In genomic region chr11:60935975-60936373, GRCm38 (mm10) we compare ENCODE assay signal across 9 mouse cellular contexts. TPM values are rescaled to one million over a fixed set of nuclear protein-coding genes. Genes with fewer than 3 reads are reported as not detected.
DNase-seq lines count a peak whose midpoint lies in the region; ATAC-seq and TF ChIP-seq lines count a peak whose summit lies in the region.
"Had no signal": no experiment of that assay in that cellular context is flagged by ENCODE, and none has a peak within 500 bp of the region (broad histone marks: within the 10 kb centered on the region; RNA-seq: fewer than 3 reads in every experiment).

No protein-coding gene starts in this region.

- H3K4me3 ChIP-seq in heart, embryonic 11.5 days (ENCODE audit: low read depth, low read length) = peak overlapping the region; percentile 8; the same call in 1 of the 2 replicates
- H3K4me3 ChIP-seq in lung, embryonic 15.5 days = no peak overlapping the region
- peak overlapping the region; percentile 41 for H3K4me3 ChIP-seq in liver, embryonic 11.5 days (ENCODE audit: low read depth, low read length)
- no peak overlapping the region for H3K4me3 ChIP-seq in stomach, postnatal 0 days (ENCODE audit: low read depth, low read length)
- H3K4me3 ChIP-seq: embryonic facial prominence, embryonic 12.5 days had no signal

- no peak overlapping the region for H3K9ac ChIP-seq in heart, embryonic 11.5 days (ENCODE audit: low read depth, low read length)
- no peak overlapping the region for H3K9ac ChIP-seq in lung, embryonic 15.5 days
- peak overlapping the region; percentile 60 for H3K9ac ChIP-seq in liver, embryonic 11.5 days (ENCODE audit: low read depth, low read length)
- 0 out of 2 replicates have a peak overlapping the region, but pooled peaks have one; percentile 8 for H3K9ac ChIP-seq in stomach, postnatal 0 days (ENCODE audit: low read length)

- 70% methylated on average over 4 of the region's 4 CpGs for WGBS in heart, embryonic 11.5 days (ENCODE audit: insufficient replicate concordance)
- WGBS in lung, embryonic 15.5 days = 71% methylated on average over 4 of the region's 4 CpGs
- 49% methylated on average over 4 of the region's 4 CpGs for WGBS in liver, embryonic 11.5 days
- 56% methylated on average over 4 of the region's 4 CpGs for WGBS in stomach, postnatal 0 days

- no peak for TF ChIP-seq CTCF in stomach, postnatal 0 days (IDR thresholded peaks at IDR 0.05; ENCODE audit: low read depth)

- no peak for DNase-seq in heart, adult 9 months (ENCODE audit: low spot score in 2 of 2)
- no peak for DNase-seq in lung, adult 18-20 months
- DNase-seq in liver, embryonic 11.5 days (ENCODE audit: low spot score) = no peak
- no peak for DNase-seq in stomach, postnatal 0 days (ENCODE audit: low spot score)
- no peak for DNase-seq in layer of hippocampus, adult 8-10 months (ENCODE audit: low spot score in 2 of 2)
- no peak for DNase-seq in urinary bladder, postnatal 14 days (ENCODE audit: low spot score)

- no peaks in the 10 kb centered on the region for H3K36me3 ChIP-seq in heart, embryonic 11.5 days (ENCODE audit: control insufficient read depth, insufficient read depth, low read length)
- no peaks in the 10 kb centered on the region for H3K36me3 ChIP-seq in lung, embryonic 15.5 days
- H3K36me3 ChIP-seq in liver, embryonic 11.5 days (ENCODE audit: control insufficient read depth, insufficient read depth, low read length) = peaks cover 4% of the 10 kb centered on the region; the same call in 1 of the 2 replicates
- H3K36me3 ChIP-seq in stomach, postnatal 0 days (ENCODE audit: control insufficient read depth, insufficient read depth, low read length) = no peaks in the 10 kb centered on the region
- H3K36me3 ChIP-seq: embryonic facial prominence, embryonic 12.5 days had no signal

- peak overlapping the region; percentile 48; the same call in 1 of the 2 replicates for H3K4me2 ChIP-seq in heart, embryonic 11.5 days
- peak overlapping the region; percentile 10; the same call in 1 of the 2 replicates for H3K4me2 ChIP-seq in lung, embryonic 15.5 days
- H3K4me2 ChIP-seq in liver, embryonic 11.5 days = peak overlapping the region; percentile 74
- H3K4me2 ChIP-seq in stomach, postnatal 0 days (replicated peaks; ENCODE audit: low read depth) = 0 out of 2 replicates have a peak overlapping the region, but pooled peaks have one; percentile 5
- H3K4me2 ChIP-seq: embryonic facial prominence, embryonic 12.5 days had no signal

- peaks cover 68% of the 10 kb centered on the region for H3K4me1 ChIP-seq in heart, embryonic 11.5 days (ENCODE audit: control insufficient read depth, insufficient read depth, low read length)
- peaks cover 64% of the 10 kb centered on the region for H3K4me1 ChIP-seq in lung, embryonic 15.5 days
- H3K4me1 ChIP-seq in liver, embryonic 11.5 days (replicated peaks; ENCODE audit: control insufficient read depth, insufficient read depth, low read length) = peaks cover 65% of the 10 kb centered on the region
- peaks cover 12% of the 10 kb centered on the region for H3K4me1 ChIP-seq in stomach, postnatal 0 days (replicated peaks; ENCODE audit: control insufficient read depth, insufficient read depth)

- no peak overlapping the region for H3K27ac ChIP-seq in heart, embryonic 11.5 days (ENCODE audit: low read depth, low read length)
- H3K27ac ChIP-seq in lung, embryonic 15.5 days = no peak overlapping the region
- H3K27ac ChIP-seq in liver, embryonic 11.5 days (ENCODE audit: low read depth, low read length) = peak overlapping the region; percentile 90
- peak overlapping the region; percentile 82 for H3K27ac ChIP-seq in stomach, postnatal 0 days (replicated peaks)
- H3K27ac ChIP-seq: embryonic facial prominence, embryonic 12.5 days had no signal

- H3K27me3 ChIP-seq in heart, embryonic 11.5 days (ENCODE audit: control insufficient read depth, insufficient read depth, low read length) = no peaks in the 10 kb centered on the region
- H3K27me3 ChIP-seq in lung, embryonic 15.5 days = no peaks in the 10 kb centered on the region
- H3K27me3 ChIP-seq in liver, embryonic 11.5 days (replicated peaks; ENCODE audit: control insufficient read depth, insufficient read depth, low read length) = no peaks in the 10 kb centered on the region
- H3K27me3 ChIP-seq in stomach, postnatal 0 days (ENCODE audit: control insufficient read depth, insufficient read depth, low read length) = no peaks in the 10 kb centered on the region
- H3K27me3 ChIP-seq: embryonic facial prominence, embryonic 12.5 days had no signal

- TF ChIP-seq EP300 in stomach, postnatal 0 days (optimal IDR thresholded peaks at IDR 0.05) = no peak

- H3K9me3 ChIP-seq in heart, embryonic 11.5 days (replicated peaks; ENCODE audit: control insufficient read depth, low read length) = no peaks in the 10 kb centered on the region
- H3K9me3 ChIP-seq in lung, embryonic 15.5 days = no peaks in the 10 kb centered on the region
- no peaks in the 10 kb centered on the region for H3K9me3 ChIP-seq in liver, embryonic 11.5 days (ENCODE audit: control insufficient read depth, low read length)
- H3K9me3 ChIP-seq in stomach, postnatal 0 days (ENCODE audit: control insufficient read depth, low read length) = no peaks in the 10 kb centered on the region
- H3K9me3 ChIP-seq: embryonic facial prominence, embryonic 12.5 days had no signal

- no peak for ATAC-seq in heart, embryonic 11.5 days (replicated peaks; ENCODE audit: insufficient number of reproducible peaks, low FRiP score, low TSS enrichment)
- ATAC-seq in lung, embryonic 15.5 days (ENCODE audit: borderline replicate concordance, extremely low read depth, low FRiP score, low TSS enrichment) = no peak
- no peak for ATAC-seq in liver, embryonic 11.5 days (replicated peaks; ENCODE audit: low FRiP score)
- ATAC-seq in stomach, postnatal 0 days (ENCODE audit: low FRiP score, low TSS enrichment) = no peak

RNA-seq across cellular contexts. Expression of gene Map2k3, which starts 4.1 kb away (rescaled TPM):
- polyA plus RNA-seq in heart, embryonic 11.5 days (2014; fragmentation: Nextera tagmentation; extraction: Ambion mirVana) = 74.6 and 77.9 TPM in 2 replicates
- 109 and 115 TPM in 2 replicates for polyA plus RNA-seq in lung, embryonic 15.5 days (2015; fragmentation: Nextera tagmentation; extraction: Ambion mirVana)
- polyA plus RNA-seq in liver, embryonic 11.5 days (2014; fragmentation: Nextera tagmentation; extraction: Ambion mirVana) = 132 and 136 TPM in 2 replicates
- 105 and 108 TPM in 2 replicates for polyA plus RNA-seq in stomach, postnatal 0 days (2015; fragmentation: Nextera tagmentation; extraction: Ambion mirVana)
- 10 to 100 TPM; 12.8 to 19.8 (median 16.8) TPM for total RNA-seq in layer of hippocampus, adult 8-10 months (2022)

RNA-seq across cellular contexts. Expression of gene Natd1, which starts 21.4 kb away (rescaled TPM):
- polyA plus RNA-seq in heart, embryonic 11.5 days (2014; fragmentation: Nextera tagmentation; extraction: Ambion mirVana) = 20.2 and 23.9 TPM in 2 replicates
- 21.3 and 26.6 TPM in 2 replicates for polyA plus RNA-seq in lung, embryonic 15.5 days (2015; fragmentation: Nextera tagmentation; extraction: Ambion mirVana)
- 11.2 and 13.3 TPM in 2 replicates for polyA plus RNA-seq in liver, embryonic 11.5 days (2014; fragmentation: Nextera tagmentation; extraction: Ambion mirVana)
- polyA plus RNA-seq in stomach, postnatal 0 days (2015; fragmentation: Nextera tagmentation; extraction: Ambion mirVana) = 6.7 and 8.3 TPM in 2 replicates
- total RNA-seq in layer of hippocampus, adult 8-10 months (2022) = 10 to 100 TPM in 3 of 4 experiments, 1 to 10 TPM in 1; 9.4 to 16.6 (median 13.1) TPM

RNA-seq across cellular contexts. Expression of gene Tmem11, which starts 56.9 kb away (rescaled TPM):
- 68.1 and 68.4 TPM in 2 replicates for polyA plus RNA-seq in heart, embryonic 11.5 days (2014; fragmentation: Nextera tagmentation; extraction: Ambion mirVana)
- 63.6 and 67.3 TPM in 2 replicates for polyA plus RNA-seq in lung, embryonic 15.5 days (2015; fragmentation: Nextera tagmentation; extraction: Ambion mirVana)
- 63.8 and 64.1 TPM in 2 replicates for polyA plus RNA-seq in liver, embryonic 11.5 days (2014; fragmentation: Nextera tagmentation; extraction: Ambion mirVana)
- polyA plus RNA-seq in stomach, postnatal 0 days (2015; fragmentation: Nextera tagmentation; extraction: Ambion mirVana) = 39.8 and 42.1 TPM in 2 replicates
- 10 to 100 TPM; 25.3 to 27.8 (median 27.1) TPM for total RNA-seq in layer of hippocampus, adult 8-10 months (2022)

Comparison
In these comparisons a context has a peak if more than half of its experiments do, and no peak if none do; other contexts are left out.
1. H3K27ac ChIP-seq: peak in liver, embryonic 11.5 days (single experiment) and stomach, postnatal 0 days (single experiment); none in heart, embryonic 11.5 days (single experiment) and lung, embryonic 15.5 days (single experiment).
2. H3K4me2 ChIP-seq: peak in every context shown above with its lines; median percentile 74 in liver, embryonic 11.5 days; 48 in heart, embryonic 11.5 days; 10 in lung, embryonic 15.5 days; 5 in stomach, postnatal 0 days.
3. H3K4me3 ChIP-seq: peak in heart, embryonic 11.5 days (single experiment) and liver, embryonic 11.5 days (single experiment); none in lung, embryonic 15.5 days (single experiment) and stomach, postnatal 0 days (single experiment).
4. H3K9ac ChIP-seq: peak in liver, embryonic 11.5 days (single experiment) and stomach, postnatal 0 days (single experiment); none in heart, embryonic 11.5 days (single experiment) and lung, embryonic 15.5 days (single experiment).